Mouse (Mus musculus) embryo, embryonic 10 days (tissue): ENCODE results near the gene Hcst.

Experiments used
- DNase-seq: peaks from one replicate; pipeline ENCODE4 v3.0.0-alpha.2; 2015; ENCODE audit warnings: low spot score

Gene Hcst

GRCm38 (mm10) chr7:30373501-30373962 lies 46.1 kb downstream of the Hcst start:
- DNase-seq = peak; percentile 99
